Mouse (Mus musculus) cerebellum, adult 2 months (tissue): ENCODE results near the gene Klhdc8b. TPM values are rescaled to one million over a fixed set of nuclear protein-coding genes. Genes with fewer than 3 reads are reported as not detected.

Source experiments
- DNase-seq, 2 experiments: peaks; one replicate each; pipeline ENCODE4 v3.0.0; 2021
- H3K27ac ChIP-seq: fragments of 200-500 bp; 2 replicates; pipeline ENCODE4 v1.5.1; 2012; ENCODE audit warnings: low read length, control low read depth, inconsistent platforms; ENCODE audit not compliant: insufficient read depth
- H3K27me3 ChIP-seq: fragments of 200-500 bp; 2 replicates; pipeline ENCODE4 v1.6.1; 2012; ENCODE audit warnings: inconsistent platforms, mild to moderate bottlenecking, low read length, moderate library complexity; ENCODE audit not compliant: control insufficient read depth, insufficient read depth
- H3K4me1 ChIP-seq: fragments of 200-500 bp; 2 replicates; pipeline ENCODE4 v1.6.1; 2011; ENCODE audit warnings: low read length; ENCODE audit not compliant: control insufficient read depth, insufficient read depth
- H3K4me3 ChIP-seq: fragments of 200-500 bp; replicated peaks from 2 replicates; pipeline ENCODE3; 2011; ENCODE audit warnings: mild to moderate bottlenecking, low read depth, low read length, control low read depth; ENCODE audit not compliant: insufficient read depth
- CTCF ChIP-seq: fragments of 200-500 bp; IDR thresholded peaks from 2 replicates; pipeline ENCODE4 v1.5.1; 2011; ENCODE audit warnings: low read depth, mild to moderate bottlenecking, control low read depth, low read length, moderate library complexity, borderline replicate concordance; ENCODE audit not compliant: insufficient read depth
- POLR2A ChIP-seq: fragments of 200-500 bp; IDR thresholded peaks from 2 replicates; pipeline ENCODE4 v1.6.1; 2011; ENCODE audit warnings: low read length, control low read depth, borderline replicate concordance; ENCODE audit not compliant: insufficient read depth
- WGBS: fragments of 180-500 bp; shearing (Covaris S2); methylation state at CpG from one replicate; pipeline ENCODE4 v1.1.7; 2018; 5-methylcytosine and 5-hydroxymethylcytosine counted together
- polyA plus RNA-seq: library from polyadenylated mRNA; depleted of rRNA; stranded (reverse); fragments of >200 nt; gene quantifications from 2 replicates; pipeline ENCODE4 v1.2.3, GENCODE M21; 2012; rRNA removed

Klhdc8b gene
- polyA plus RNA-seq: 36.2 and 47.1 TPM in 2 replicates

DNA sequence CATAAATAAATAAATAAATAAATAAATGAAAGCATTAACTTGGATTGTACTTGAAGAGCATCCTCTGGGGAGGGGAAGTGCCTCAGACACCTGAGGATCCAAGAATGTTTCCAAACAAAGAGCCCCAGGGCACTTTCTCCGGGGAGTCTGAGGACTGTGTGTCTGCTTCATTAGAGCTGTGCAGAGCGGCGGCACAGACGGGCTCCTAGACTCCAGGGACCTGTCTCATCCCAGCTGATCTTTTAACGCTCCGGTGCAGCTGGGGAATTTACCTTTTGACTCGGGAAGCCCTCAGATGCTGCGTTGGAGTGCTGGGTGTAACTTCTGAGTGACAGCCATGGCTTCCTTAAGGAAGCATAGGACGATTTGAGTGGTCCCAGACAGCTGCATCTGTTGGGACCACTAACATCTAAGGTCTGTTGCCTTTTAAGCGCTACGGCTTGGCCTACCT is at the start of gene Klhdc8b:
TSS of gene Klhdc8b (minus strand) at position 401 of the 451 bp plus-strand sequence.
- Histone ChIP-seq H3K4me1 (peaks cover 3% of the 10 kb centered on the region; the same call in 1 of the 2 replicates), H3K27ac (peak within 1 kb of the TSS; percentile 36; the same call in 1 of the 2 replicates), H3K27me3 (no peaks in the 10 kb centered on the region), H3K4me3 (peak within 1 kb of the TSS; percentile 57)
- TF ChIP-seq POLR2A: no peak
- TF ChIP-seq CTCF: no peak
- DNase-seq: no peak
- 17% methylated on average over 11 of the region's 11 CpGs for WGBS

DNA sequence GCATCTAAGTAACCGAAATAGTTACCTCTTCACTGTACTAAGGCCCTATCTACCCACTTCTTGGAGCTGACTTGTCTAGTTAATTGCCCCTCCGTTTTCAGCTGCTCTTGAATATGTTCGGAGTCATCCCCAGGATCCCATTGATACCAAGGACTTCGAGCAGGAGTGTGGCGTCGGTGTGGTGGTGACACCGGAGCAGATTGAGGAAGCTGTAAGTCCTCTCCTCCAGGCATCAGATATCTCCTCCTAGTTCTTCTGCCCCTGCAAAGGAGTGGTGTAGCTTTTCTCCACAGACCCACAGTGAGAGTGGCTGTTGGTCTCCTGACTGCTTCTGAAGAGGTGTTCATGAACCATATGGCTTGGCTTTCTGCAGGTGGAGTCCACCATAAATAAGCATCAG is 47.4 kb upstream of the Klhdc8b start:
- TF ChIP-seq CTCF: no peak
- no peak for TF ChIP-seq POLR2A
- Histone ChIP-seq H3K27me3 (no peaks in the 10 kb centered on the region), H3K27ac (no peak overlapping the region), H3K4me1 (peaks cover 8% of the 10 kb centered on the region), H3K4me3 (no peak overlapping the region)
- no peak for DNase-seq
- 87% methylated on average over 7 of the region's 7 CpGs for WGBS

DNA sequence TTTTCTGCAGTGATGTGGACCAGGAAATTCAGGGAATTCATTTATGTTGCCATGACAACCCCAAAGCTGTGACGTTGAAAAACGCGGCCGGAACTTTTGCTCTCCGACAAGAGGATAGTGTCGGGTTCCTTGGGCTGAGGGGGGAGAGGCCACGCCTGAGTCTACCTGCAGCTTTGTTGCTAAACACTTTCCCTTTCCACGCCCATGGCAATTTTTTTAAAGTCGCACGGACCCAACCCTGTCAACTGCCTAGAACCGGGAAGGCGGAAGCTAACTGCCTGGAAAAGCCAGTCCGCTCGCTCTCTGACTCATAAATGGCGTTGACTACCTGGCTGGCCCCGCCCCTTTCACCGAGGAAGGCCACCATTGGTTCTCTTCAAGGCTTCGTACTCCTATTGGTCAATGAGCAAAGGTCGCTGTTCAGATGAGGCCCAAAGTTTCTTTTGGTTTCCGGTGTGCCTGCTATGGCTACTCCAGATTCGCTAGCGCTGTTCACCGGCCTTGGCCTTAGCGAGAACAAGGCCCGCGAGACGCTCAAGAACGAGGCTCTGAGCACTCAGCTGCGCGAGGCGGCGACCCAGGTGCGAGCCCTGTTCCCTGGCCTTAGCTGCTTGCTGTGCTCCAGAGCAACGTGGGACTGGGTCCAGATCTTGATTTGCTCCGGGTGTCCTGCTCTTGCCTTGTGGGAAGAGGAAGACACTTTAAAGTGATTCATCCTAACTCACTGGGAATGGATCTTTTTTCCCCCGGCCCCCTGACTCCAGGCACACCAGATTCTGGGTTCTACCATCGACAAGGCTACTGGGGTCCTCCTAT is 46.4 kb upstream of the Klhdc8b start, which contains the start of gene Qars:
TSS of gene Qars (plus strand) at position 88 of the 816 bp plus-strand sequence.
- Histone ChIP-seq H3K27me3 (no peaks in the 10 kb centered on the region), H3K4me1 (peaks cover 8% of the 10 kb centered on the region), H3K4me3 (peak within 1 kb of the TSS; percentile 82), H3K27ac (no peak within 1 kb of the TSS)
- under 1% methylated on average over 37 of the region's 37 CpGs for WGBS
- TF ChIP-seq POLR2A (peak; percentile 40; the same call in 1 of the 2 replicates), CTCF (no peak)
- peak; percentile 94 to 95 for DNase-seq

GRCm38 (mm10) chr9:108506901-108507300 is 45.5 kb upstream of the Klhdc8b start:
- 90% methylated on average over 7 of the region's 7 CpGs for WGBS

DNA sequence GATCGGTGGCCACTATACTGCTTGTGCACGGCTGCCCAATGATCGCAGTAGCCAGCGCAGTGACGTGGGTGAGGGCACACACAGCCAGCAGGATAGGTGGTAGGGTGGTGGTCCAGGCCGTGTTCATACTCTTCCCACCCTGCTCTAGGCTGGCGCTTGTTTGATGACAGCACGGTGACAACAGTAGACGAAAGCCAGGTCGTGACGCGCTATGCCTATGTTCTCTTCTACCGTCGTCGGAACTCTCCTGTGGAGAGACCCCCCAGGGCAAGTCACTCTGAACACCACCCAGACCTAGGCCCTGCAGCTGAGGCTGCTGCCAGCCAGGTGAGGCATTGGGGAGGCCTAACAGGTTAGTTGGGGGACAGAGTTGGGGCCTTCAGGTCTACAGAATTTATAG is 38.6 kb upstream of the Klhdc8b start:
- WGBS: 92% methylated on average over 15 of the region's 15 CpGs
- H3K4me3 ChIP-seq: no peak overlapping the region
- no peak for TF ChIP-seq CTCF
- TF ChIP-seq POLR2A: no peak
- no peaks in the 10 kb centered on the region for H3K27me3 ChIP-seq
- H3K4me1 ChIP-seq: no peaks in the 10 kb centered on the region
- no peak overlapping the region for H3K27ac ChIP-seq
- DNase-seq: no peak

More at GRCm38 (mm10) chr9:108506901-108507300, 45.5 kb upstream of the Klhdc8b start:
- no peaks in the 10 kb centered on the region for H3K27me3 ChIP-seq
- DNase-seq: no peak
- TF ChIP-seq CTCF (no peak), POLR2A (no peak)
- no peak overlapping the region for H3K27ac ChIP-seq
- H3K4me1 ChIP-seq: peaks cover 8% of the 10 kb centered on the region
- H3K4me3 ChIP-seq: no peak overlapping the region

DNA sequence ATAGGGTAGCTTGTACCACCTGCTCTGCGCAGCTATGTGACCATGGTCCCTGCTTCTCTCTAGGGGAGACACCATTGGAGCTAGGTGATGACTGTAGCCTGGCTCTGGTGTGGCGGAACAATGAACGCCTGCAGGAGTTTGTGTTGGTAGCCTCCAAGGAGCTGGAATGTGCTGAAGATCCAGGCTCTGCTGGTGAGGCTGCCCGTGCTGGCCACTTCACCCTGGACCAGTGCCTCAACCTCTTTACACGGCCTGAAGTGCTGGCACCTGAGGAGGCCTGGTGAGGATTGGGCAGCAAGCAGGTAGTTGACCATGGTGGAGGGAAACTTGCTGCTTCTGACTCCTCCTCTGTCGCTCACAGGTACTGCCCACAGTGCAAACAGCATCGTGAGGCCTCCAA is 37.9 kb upstream of the Klhdc8b start:
- no peaks in the 10 kb centered on the region for H3K27me3 ChIP-seq
- TF ChIP-seq POLR2A: no peak
- TF ChIP-seq CTCF: no peak
- 92% methylated on average over 7 of the region's 7 CpGs for WGBS

DNA sequence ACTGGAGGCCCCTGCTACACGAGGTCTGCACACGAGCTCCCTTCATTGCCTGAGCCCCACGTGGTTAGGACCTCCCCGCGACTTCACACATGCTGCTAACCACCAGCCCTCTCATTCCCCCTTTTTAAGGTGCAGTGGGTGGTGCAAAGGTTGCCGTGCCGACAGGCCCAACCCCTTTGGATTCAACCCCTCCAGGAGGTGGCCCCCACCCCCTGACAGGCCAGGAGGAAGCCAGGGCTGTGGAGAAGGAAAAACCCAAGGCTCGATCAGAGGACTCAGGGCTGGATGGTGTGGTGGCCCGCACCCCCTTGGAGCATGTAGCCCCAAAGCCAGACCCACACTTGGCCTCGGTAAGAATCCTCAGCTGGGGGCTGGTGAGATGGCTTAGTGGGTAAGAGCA is 33.5 kb upstream of the Klhdc8b start:
- WGBS: 67% methylated on average over 10 of the region's 10 CpGs
- no peak overlapping the region for H3K4me3 ChIP-seq

More for the DNA sequence above, 37.9 kb upstream of the Klhdc8b start:
- no peak overlapping the region for H3K4me3 ChIP-seq
- DNase-seq: no peak
- H3K27ac ChIP-seq: no peak overlapping the region
- no peaks in the 10 kb centered on the region for H3K4me1 ChIP-seq

More for the DNA sequence above, 33.5 kb upstream of the Klhdc8b start:
- no peak for DNase-seq
- H3K27ac ChIP-seq: no peak overlapping the region
- peaks cover 9% of the 10 kb centered on the region for H3K4me1 ChIP-seq
- TF ChIP-seq CTCF (no peak), POLR2A (no peak)
- H3K27me3 ChIP-seq: no peaks in the 10 kb centered on the region
